Mouse (Mus musculus): ENCODE measurements at regions not wholly inside any gene's neighbourhood (a gene's known extent, or its start where the extent isn't known, plus 50 kb on each side); places are given as distances from the start of the nearest gene placed in this dataset.

- Histone ChIP-seq H3K79me2 (ENCODE audit: inconsistent target) (no peaks in the 10 kb centered on the region), H3K27ac (no peak overlapping the region), H3K36me3 (ENCODE audit: inconsistent target) (no peaks in the 10 kb centered on the region), H3K4me3 (ENCODE audit: inconsistent target) (no peak overlapping the region)
- WGBS (ENCODE audit: missing documents) = 93% methylated on average over 6 of the region's 6 CpGs
These were observed 313.3 kb downstream of the Cog6 start for GRCm38 (mm10) chr3:52703751-52704150.

GRCm38 (mm10) chr3:52702962-52703361 lies 314.1 kb downstream of the Cog6 start:
- H3K4me3 ChIP-seq (ENCODE audit: inconsistent target) = no peak overlapping the region
- 92% methylated on average over 4 of the region's 4 CpGs for WGBS (ENCODE audit: missing documents)
- H3K36me3 ChIP-seq (ENCODE audit: inconsistent target) = no peaks in the 10 kb centered on the region
- H3K79me2 ChIP-seq (ENCODE audit: inconsistent target) = no peaks in the 10 kb centered on the region
- no peak overlapping the region for H3K27ac ChIP-seq

- Histone ChIP-seq H3K36me3 (ENCODE audit: inconsistent target) (no peaks in the 10 kb centered on the region), H3K79me2 (ENCODE audit: inconsistent target) (no peaks in the 10 kb centered on the region), H3K27ac (no peak overlapping the region), H3K4me3 (ENCODE audit: inconsistent target) (no peak overlapping the region)
- WGBS (ENCODE audit: missing documents) = 86% methylated on average over 3 of the region's 3 CpGs
These were observed 315.4 kb downstream of the Cog6 start for GRCm38 (mm10) chr3:52701601-52702000.

GRCm38 (mm10) chr3:52693813-52694212 lies 323.2 kb downstream of the Cog6 start:
- H3K27ac ChIP-seq = no peak overlapping the region
- H3K36me3 ChIP-seq (ENCODE audit: inconsistent target) = no peaks in the 10 kb centered on the region
- H3K4me3 ChIP-seq (ENCODE audit: inconsistent target) = no peak overlapping the region
- 87% methylated on average over 2 of the region's 2 CpGs for WGBS (ENCODE audit: missing documents)
- H3K79me2 ChIP-seq (ENCODE audit: inconsistent target) = no peaks in the 10 kb centered on the region

GRCm38 (mm10) chr3:52685434-52686181 lies 331.4 kb downstream of the Cog6 start:
- Histone ChIP-seq H3K79me2 (ENCODE audit: inconsistent target) (no peaks in the 10 kb centered on the region), H3K4me3 (ENCODE audit: inconsistent target) (no peak overlapping the region), H3K27ac (no peak overlapping the region), H3K36me3 (ENCODE audit: inconsistent target) (no peaks in the 10 kb centered on the region)
- 87% methylated on average over 9 of the region's 9 CpGs for WGBS (ENCODE audit: missing documents)

- no peaks in the 10 kb centered on the region for H3K36me3 ChIP-seq (ENCODE audit: inconsistent target)
- WGBS (ENCODE audit: missing documents) = 79% methylated on average over 3 of the region's 3 CpGs
- H3K27ac ChIP-seq = no peak overlapping the region
- H3K79me2 ChIP-seq (ENCODE audit: inconsistent target) = no peaks in the 10 kb centered on the region
- H3K4me3 ChIP-seq (ENCODE audit: inconsistent target) = no peak overlapping the region
These were observed 336.1 kb downstream of the Cog6 start for GRCm38 (mm10) chr3:52680824-52681388.

- Histone ChIP-seq H3K27ac (no peak overlapping the region), H3K79me2 (ENCODE audit: inconsistent target) (no peaks in the 10 kb centered on the region), H3K4me3 (ENCODE audit: inconsistent target) (no peak overlapping the region), H3K36me3 (ENCODE audit: inconsistent target) (no peaks in the 10 kb centered on the region)
- WGBS (ENCODE audit: missing documents) = 70% methylated on average over 14 of the region's 14 CpGs
These were observed 340.0 kb downstream of the Cog6 start for GRCm38 (mm10) chr3:52676886-52677670.

GRCm38 (mm10) chr3:52670628-52671028 lies 346.4 kb downstream of the Cog6 start:
- no peak overlapping the region for H3K4me3 ChIP-seq (ENCODE audit: inconsistent target)
- 84% methylated on average over 8 of the region's 8 CpGs for whole genome bisulfite sequencing (ENCODE audit: missing documents)
- no peak overlapping the region for H3K27ac ChIP-seq
- H3K79me2 ChIP-seq (ENCODE audit: inconsistent target) = no peaks in the 10 kb centered on the region
- H3K36me3 ChIP-seq (ENCODE audit: inconsistent target) = no peaks in the 10 kb centered on the region

- no peaks in the 10 kb centered on the region for H3K36me3 ChIP-seq (ENCODE audit: inconsistent target)
- WGBS (ENCODE audit: missing documents) = 93% methylated on average over 5 of the region's 5 CpGs
- H3K27ac ChIP-seq = no peak overlapping the region
- no peak overlapping the region for H3K4me3 ChIP-seq (ENCODE audit: inconsistent target)
- H3K79me2 ChIP-seq (ENCODE audit: inconsistent target) = no peaks in the 10 kb centered on the region
These were observed 353.9 kb downstream of the Cog6 start for GRCm38 (mm10) chr3:52663161-52663602.

GRCm38 (mm10) chr3:52662164-52662908 lies 354.7 kb downstream of the Cog6 start:
- H3K27ac ChIP-seq = no peak overlapping the region
- no peaks in the 10 kb centered on the region for H3K36me3 ChIP-seq (ENCODE audit: inconsistent target)
- no peak overlapping the region for H3K4me3 ChIP-seq (ENCODE audit: inconsistent target)
- WGBS (ENCODE audit: missing documents) = 93% methylated on average over 15 of the region's 15 CpGs
- no peaks in the 10 kb centered on the region for H3K79me2 ChIP-seq (ENCODE audit: inconsistent target)

GRCm38 (mm10) chr3:52653006-52653405 lies 364.0 kb downstream of the Cog6 start:
- H3K27ac ChIP-seq = no peak overlapping the region
- H3K36me3 ChIP-seq (ENCODE audit: inconsistent target) = no peaks in the 10 kb centered on the region
- 93% methylated on average over 5 of the region's 5 CpGs for WGBS (ENCODE audit: missing documents)
- H3K4me3 ChIP-seq (ENCODE audit: inconsistent target) = no peak overlapping the region
- no peaks in the 10 kb centered on the region for H3K79me2 ChIP-seq (ENCODE audit: inconsistent target)

GRCm38 (mm10) chr3:52652476-52652870 lies 364.6 kb downstream of the Cog6 start:
- Histone ChIP-seq H3K27ac (no peak overlapping the region), H3K36me3 (ENCODE audit: inconsistent target) (no peaks in the 10 kb centered on the region), H3K4me3 (ENCODE audit: inconsistent target) (no peak overlapping the region), H3K79me2 (ENCODE audit: inconsistent target) (no peaks in the 10 kb centered on the region)
- WGBS (ENCODE audit: missing documents) = 92% methylated on average over 2 of the region's 2 CpGs

GRCm38 (mm10) chr3:52651862-52652475 lies 365.1 kb downstream of the Cog6 start:
- Histone ChIP-seq H3K36me3 (ENCODE audit: inconsistent target) (no peaks in the 10 kb centered on the region), H3K27ac (no peak overlapping the region), H3K79me2 (ENCODE audit: inconsistent target) (no peaks in the 10 kb centered on the region), H3K4me3 (ENCODE audit: inconsistent target) (no peak overlapping the region)
- 89% methylated on average over 7 of the region's 7 CpGs for WGBS (ENCODE audit: missing documents)

GRCm38 (mm10) chr3:52650071-52650470 lies 367.0 kb downstream of the Cog6 start:
- WGBS (ENCODE audit: missing documents) = 94% methylated on average over 3 of the region's 3 CpGs
- Histone ChIP-seq H3K4me3 (ENCODE audit: inconsistent target) (no peak overlapping the region), H3K79me2 (ENCODE audit: inconsistent target) (no peaks in the 10 kb centered on the region), H3K27ac (no peak overlapping the region), H3K36me3 (ENCODE audit: inconsistent target) (no peaks in the 10 kb centered on the region)

All from macrophage (primary cell).